Mouse (Mus musculus) natural killer cell, adult 2 months (primary cell): ENCODE data around the gene Oosp1.

Source experiments
- DNase-seq, 2 experiments: peaks; one replicate each; pipeline ENCODE4 v3.0.0; 2022; ENCODE audit warnings: low spot score in 2 of 2

Oosp1 gene

GRCm38 (mm10) chr19:11690839-11691238 lies at the start of gene Oosp1:
Oosp1 (minus strand) TSS chr19:11691150.
- DNase-seq, result peak in 1 of 2 experiments; percentile 11

GRCm38 (mm10) chr19:11736455-11736854 lies 45.5 kb upstream of the Oosp1 start:
- DNase-seq, result no peak

- no peak for DNase-seq
These were observed 39.3 kb upstream of the Oosp1 start for GRCm38 (mm10) chr19:11730278-11730677.

GRCm38 (mm10) chr19:11727304-11727703 lies 36.4 kb upstream of the Oosp1 start:
- DNase-seq, result no peak

- no peak for DNase-seq
These were observed 35.0 kb upstream of the Oosp1 start for GRCm38 (mm10) chr19:11725915-11726314.

GRCm38 (mm10) chr19:11724275-11724674 lies 33.3 kb upstream of the Oosp1 start:
- no peak for DNase-seq

- DNase-seq, result no peak
These were observed 32.9 kb upstream of the Oosp1 start for GRCm38 (mm10) chr19:11723870-11724269.

- no peak for DNase-seq
These were observed 29.1 kb upstream of the Oosp1 start for GRCm38 (mm10) chr19:11720071-11720470.

GRCm38 (mm10) chr19:11712451-11712850 lies 21.5 kb upstream of the Oosp1 start:
- no peak for DNase-seq

- no peak for DNase-seq
These were observed 7.4 kb upstream of the Oosp1 start for GRCm38 (mm10) chr19:11698342-11698741.

GRCm38 (mm10) chr19:11696755-11697154 lies 5.8 kb upstream of the Oosp1 start, which contains the start of gene Oosp3:
Oosp3 (plus strand) TSS chr19:11697055.
- DNase-seq, result no peak

GRCm38 (mm10) chr19:11691454-11691853 lies 504 bp upstream of the Oosp1 start:
- DNase-seq, result no peak

- no peak for DNase-seq
These were observed 29.4 kb downstream of the Oosp1 start for GRCm38 (mm10) chr19:11661562-11661961.

GRCm38 (mm10) chr19:11660459-11660858 lies 30.5 kb downstream of the Oosp1 start, which contains the start of gene Oosp2:
Oosp2 (minus strand) TSS chr19:11660559.
- DNase-seq, result no peak

GRCm38 (mm10) chr19:11659142-11659541 lies 31.8 kb downstream of the Oosp1 start:
- DNase-seq, result no peak

GRCm38 (mm10) chr19:11649564-11649963 lies 41.4 kb downstream of the Oosp1 start:
- DNase-seq, result no peak

GRCm38 (mm10) chr19:11646166-11646565 lies 44.8 kb downstream of the Oosp1 start:
- no peak for DNase-seq

GRCm38 (mm10) chr19:11640732-11641131 lies 50.2 kb downstream of the Oosp1 start, which contains the start of gene Ms4a3:
Ms4a3 (minus strand) TSS chr19:11640851.
- no peak for DNase-seq

- no peak for DNase-seq
These were observed 51.9 kb downstream of the Oosp1 start for GRCm38 (mm10) chr19:11639038-11639437.

GRCm38 (mm10) chr19:11635572-11635971 lies 55.4 kb downstream of the Oosp1 start:
- no peak for DNase-seq

- no peak for DNase-seq
These were observed 56.6 kb downstream of the Oosp1 start for GRCm38 (mm10) chr19:11634330-11634729.

GRCm38 (mm10) chr19:11633732-11634131 lies 57.2 kb downstream of the Oosp1 start:
- DNase-seq, result no peak

- DNase-seq, result no peak
These were observed 65.7 kb downstream of the Oosp1 start for GRCm38 (mm10) chr19:11625231-11625630.

GRCm38 (mm10) chr19:11624800-11625199 lies 66.2 kb downstream of the Oosp1 start:
- no peak for DNase-seq
